Mouse (Mus musculus): Measurements from ENCODE around the gene Olfr76.
"Not testable (repeated sequence)": the region's sequence is repeated elsewhere in the genome, so short reads cannot be mapped to it uniquely, and the experiment has no call there.

DNA sequence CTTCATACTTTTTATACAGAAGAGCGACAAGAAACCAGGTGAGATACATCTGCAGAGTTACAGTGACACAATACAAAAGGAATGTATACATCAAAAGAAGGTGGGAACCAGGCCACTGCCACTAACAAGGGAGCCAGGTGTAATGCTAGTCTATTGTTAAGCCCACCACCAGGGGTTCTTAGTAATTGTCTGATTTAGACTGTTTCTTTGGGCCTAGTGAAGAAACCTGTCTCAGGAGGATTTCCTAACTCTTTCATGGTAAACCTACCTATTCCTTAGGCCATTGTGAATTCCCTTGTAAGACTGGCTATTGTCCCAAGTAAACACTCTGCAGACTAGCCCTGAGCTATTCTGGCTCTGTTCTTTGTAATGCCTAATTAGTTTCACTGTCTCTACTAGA, 53.5 kb downstream of the Olfr76 start:
- not testable (repeated sequence) for TF ChIP-seq POLR2A (IDR thresholded peaks at IDR 0.05; ENCODE audit: insufficient read depth, low read length); CTCF (IDR thresholded peaks at IDR 0.05; ENCODE audit: low read depth, low read length)
